Mouse (Mus musculus) thymus, adult 2 months (tissue): ENCODE data around the gene Slc35e4.

Experiments
- CTCF ChIP-seq: fragments of 200-500 bp; IDR thresholded peaks from 2 replicates; pipeline ENCODE4 v1.5.1; 2012; ENCODE audit warnings: mild to moderate bottlenecking, control low read depth, low read length, moderate library complexity, borderline replicate concordance; ENCODE audit not compliant: control insufficient read depth, poor library complexity, insufficient read depth; ENCODE audit errors: extremely low read depth
- POLR2A ChIP-seq: fragments of 200-500 bp; IDR thresholded peaks from 2 replicates; pipeline ENCODE4 v1.6.1; 2012; ENCODE audit warnings: mild to moderate bottlenecking, low read length, control low read depth, moderate library complexity; ENCODE audit not compliant: control insufficient read depth, poor library complexity, insufficient read depth; ENCODE audit errors: extremely low read depth

DNA sequence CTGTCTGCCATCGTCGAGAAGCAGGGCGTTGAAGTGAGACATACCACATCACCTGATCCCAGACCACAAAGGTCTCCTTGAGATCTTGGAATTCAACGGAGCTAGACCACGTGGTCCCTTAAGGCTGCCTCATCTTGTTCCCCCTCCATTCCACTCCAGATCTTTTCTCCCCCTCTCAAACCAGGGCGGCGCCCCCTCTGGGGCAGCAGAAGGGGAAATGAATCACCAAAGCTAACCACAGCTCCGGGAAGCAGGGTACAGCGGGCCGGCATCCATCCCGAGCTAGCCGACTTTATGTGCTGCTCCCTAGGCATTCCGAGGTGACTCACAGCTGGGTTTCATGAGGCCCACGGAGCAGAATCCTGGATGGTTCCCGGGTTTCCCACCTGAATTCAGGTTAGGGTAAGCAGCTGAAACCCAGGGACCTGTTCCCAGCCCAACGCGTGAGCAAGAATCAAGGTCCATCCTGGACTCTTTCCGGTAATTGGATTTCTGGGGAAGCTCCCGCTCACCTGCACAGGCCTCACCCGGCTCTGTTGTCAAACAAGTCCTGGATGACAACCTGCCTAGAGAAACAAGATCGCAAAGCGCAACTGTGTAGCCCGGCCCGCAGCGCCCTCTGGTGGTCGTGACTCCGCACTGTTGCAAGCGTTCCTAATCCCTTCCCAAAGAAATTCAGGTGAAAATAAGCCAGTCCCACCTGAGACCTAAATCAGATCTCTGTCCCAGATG, at the start of gene Slc35e4:
- TF ChIP-seq CTCF (peak; percentile 92), POLR2A (0 out of 2 replicates have a peak, but pooled peaks have one; percentile 7)
